Mouse (Mus musculus): ENCODE measurements around the gene Ppan.

Gene Ppan

DNA sequence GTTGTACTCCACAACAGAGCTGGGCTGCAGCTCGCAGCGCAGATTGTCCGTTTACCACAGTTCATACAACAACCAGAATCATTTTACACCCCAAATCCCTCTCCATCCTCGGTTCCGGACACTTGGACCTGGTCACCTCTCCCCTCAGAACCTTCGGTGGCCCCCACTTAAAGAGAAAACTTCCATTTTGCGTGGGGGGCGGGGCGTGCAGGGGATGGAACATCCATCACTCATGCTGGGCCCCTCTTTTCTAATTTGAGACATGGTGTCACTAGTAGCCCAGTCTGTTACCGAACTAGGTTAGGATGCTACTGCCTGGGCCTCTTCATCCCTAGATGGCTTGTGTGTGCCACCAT lies 9.3 kb upstream of the Ppan start:
- no peak for DNase-seq (ENCODE audit: low read depth, low spot score)

DNA sequence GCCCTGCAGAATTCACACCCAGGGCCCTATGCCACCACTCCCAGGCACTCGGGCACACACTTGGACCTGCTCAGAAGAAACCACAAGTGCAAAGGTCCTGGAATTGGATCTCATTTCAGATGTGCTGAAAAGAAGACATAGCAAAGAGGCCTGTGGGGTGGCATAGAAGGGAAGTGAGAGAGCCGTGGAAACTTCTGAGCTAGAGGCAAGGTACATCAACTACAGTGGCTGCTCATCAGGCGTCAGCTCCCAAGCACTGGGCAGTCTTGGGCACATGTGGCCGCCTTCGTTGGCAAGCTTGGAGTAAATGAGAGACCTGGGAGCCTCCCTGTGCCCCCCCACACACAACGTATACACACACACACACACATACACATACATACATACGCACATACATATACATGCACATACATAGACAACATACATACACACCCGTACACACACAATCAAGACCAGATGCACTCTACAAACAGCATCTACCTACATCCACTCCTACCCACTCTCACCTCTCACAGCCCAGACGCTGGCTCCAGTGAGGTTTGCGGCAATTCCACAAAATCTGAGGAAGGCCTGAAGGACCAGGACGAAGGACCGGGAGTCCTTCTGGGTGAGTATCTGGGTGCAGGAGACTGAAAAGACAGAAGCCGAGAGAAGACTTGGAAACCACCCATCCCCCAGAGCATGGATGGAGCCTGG lies 8.7 kb upstream of the Ppan start, which contains the start of gene Angptl6:
TSS of gene Angptl6 (minus strand) at position 631 of the 696 bp plus-strand sequence.
- DNase-seq (ENCODE audit: low read depth, low spot score): no peak

DNA sequence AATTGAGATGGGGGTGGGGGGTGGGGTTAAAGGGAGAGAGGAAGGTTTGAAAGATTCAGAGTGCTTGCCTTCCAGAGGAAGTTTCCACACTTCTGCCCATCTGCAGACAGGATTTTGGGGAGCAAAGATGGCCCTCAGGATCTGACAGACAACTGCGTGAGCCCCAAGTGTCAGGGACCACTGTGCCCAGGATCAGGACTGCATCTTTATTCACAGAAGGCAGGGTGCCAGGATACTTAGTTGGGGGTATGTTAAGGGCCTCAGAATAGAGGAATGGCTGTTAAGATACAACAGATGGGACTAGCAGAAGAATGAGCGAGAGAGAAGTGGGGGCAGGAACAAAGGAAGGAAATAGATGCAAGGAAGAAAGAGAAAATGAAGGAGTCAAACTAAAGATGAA lies 1.4 kb upstream of the Ppan start:
- DNase-seq (ENCODE audit: low read depth, low spot score): no peak

DNA sequence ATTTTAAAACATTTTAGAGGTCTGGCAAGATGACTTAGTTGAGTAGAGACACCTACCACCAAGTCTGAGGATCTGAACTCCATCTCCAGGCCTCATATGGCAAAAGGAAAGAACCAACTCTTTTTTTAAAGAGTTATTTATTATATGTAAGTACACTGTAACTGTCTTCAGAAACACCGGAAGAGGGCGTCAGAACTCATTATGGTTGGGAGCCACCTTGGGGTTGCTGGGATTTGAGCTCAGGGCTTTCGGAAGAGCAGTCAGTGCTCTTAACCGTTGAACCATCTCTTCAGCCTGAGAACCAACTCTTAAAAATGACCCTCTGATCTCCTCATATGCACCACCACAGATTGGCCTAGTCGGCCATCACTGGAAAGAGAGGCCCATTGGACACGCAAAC lies 784 bp upstream of the Ppan start:
- no peak for DNase-seq (ENCODE audit: low read depth, low spot score)

DNA sequence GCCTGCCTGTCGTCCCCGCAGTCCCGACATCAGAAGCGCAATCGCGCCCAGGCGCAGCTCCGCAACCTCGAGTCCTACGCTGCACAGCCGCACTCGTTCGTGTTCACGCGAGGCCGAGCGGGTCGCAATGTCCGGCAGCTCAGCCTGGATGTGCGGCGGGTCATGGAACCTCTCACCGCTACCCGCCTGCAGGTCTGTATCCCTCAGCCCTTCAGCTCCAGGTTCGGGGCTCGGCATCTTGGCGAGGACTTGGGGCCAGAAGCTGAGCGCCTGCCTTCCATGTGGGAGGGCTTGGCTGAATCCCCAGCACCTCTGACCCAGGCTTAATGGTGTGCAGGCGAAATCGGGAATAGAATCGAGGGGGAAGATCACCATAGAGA lies 401 bp downstream of the Ppan start:
- DNase-seq (ENCODE audit: low read depth, low spot score): no peak

DNA sequence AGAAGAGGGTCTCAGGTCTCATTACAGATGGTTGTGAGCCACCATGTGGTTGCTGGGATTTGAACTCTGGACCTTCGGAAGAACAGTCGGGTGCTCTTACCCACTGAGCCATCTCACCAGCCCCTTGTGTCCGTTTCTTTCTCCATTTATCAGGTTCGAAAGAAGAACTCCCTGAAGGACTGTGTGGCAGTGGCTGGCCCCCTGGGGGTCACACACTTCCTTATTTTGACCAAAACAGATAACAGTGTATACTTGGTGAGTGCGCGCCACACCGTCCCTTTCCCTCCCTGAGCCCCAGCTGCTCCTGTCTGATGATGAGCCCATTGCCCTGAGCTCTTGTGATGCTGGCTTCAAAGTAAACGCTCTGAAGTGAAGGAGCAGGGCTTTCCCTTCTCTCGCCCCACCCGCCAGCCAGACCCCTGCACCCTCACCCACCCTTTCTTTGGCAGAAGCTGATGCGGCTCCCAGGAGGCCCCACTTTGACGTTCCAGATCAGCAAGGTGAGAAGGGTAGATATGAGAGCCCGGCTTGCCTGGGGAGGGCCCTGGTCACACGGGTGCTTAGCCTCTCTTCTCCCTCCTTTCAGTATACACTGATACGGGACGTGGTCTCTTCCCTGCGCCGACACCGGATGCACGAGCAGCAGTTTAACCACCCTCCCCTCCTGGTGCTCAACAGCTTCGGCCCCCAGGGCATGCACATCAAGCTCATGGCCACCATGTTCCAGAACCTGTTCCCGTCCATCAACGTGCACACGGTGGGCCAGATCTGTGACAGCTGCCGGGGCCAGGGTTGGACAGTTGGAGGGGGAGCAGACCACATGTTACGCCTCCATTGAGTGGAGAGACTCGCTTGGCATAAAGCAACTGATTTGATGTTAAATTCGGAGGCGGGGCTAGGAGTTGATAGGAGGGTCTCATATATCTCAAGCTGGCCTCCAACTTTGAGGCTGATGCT lies 1.5 kb downstream of the Ppan start:
- DNase-seq (ENCODE audit: low read depth, low spot score): no peak

DNA sequence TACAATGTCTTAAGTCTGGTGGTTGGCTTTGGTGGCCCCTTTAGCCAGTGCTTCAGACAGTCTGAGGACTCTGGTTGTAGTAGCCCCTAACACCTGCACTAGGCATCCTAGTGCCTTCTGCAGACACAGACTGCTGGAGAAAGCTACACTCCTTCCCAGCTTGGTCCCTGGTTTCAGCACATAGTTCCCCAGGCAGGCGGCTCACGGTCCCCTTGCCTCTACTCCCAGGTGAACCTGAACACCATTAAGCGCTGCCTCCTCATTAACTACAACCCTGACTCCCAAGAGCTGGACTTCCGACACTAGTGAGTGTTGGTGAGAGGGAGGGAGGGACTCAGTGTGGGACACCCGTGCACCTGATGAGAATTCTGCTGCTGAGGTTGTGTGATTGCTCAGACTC lies 2.4 kb downstream of the Ppan start:
- DNase-seq (ENCODE audit: low read depth, low spot score): no peak

DNA sequence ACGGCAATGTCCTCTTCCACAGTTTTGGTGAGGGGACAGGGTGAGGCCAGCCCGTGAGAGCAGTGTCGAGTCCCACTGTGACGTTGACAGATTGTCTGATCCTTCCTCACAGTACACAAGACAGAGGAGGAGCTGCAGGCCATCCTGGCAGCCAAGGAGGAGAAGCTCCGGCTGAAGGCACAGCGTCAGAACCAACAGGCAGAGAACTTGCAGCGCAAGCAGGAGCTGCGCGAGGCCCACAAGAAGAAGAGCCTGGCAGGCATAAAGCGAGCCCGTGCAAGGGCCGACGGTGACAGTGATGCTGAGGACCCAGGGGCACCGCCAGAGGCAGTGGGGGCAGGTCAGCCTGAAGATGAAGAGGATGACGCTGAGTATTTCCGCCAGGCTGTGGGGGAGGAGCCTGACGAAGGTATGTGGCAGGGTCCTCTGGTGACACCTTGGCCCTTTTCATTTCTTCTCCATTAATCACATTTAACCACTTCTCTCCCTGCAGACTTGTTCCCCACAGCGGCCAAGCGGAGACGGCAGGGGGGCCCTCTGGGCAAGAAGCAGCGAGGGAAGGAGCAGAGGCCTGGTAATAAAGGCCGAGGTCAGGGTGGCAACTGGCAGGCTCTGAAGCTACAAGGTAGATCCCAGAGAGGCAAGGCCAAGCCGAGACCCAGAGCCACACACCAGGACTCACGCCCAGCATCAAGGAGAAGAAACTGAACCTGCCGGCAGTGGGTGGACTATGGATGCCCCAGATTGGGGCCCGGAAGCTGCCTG lies 3.5 kb downstream of the Ppan start:
- DNase-seq (ENCODE audit: low read depth, low spot score): no peak

DNA sequence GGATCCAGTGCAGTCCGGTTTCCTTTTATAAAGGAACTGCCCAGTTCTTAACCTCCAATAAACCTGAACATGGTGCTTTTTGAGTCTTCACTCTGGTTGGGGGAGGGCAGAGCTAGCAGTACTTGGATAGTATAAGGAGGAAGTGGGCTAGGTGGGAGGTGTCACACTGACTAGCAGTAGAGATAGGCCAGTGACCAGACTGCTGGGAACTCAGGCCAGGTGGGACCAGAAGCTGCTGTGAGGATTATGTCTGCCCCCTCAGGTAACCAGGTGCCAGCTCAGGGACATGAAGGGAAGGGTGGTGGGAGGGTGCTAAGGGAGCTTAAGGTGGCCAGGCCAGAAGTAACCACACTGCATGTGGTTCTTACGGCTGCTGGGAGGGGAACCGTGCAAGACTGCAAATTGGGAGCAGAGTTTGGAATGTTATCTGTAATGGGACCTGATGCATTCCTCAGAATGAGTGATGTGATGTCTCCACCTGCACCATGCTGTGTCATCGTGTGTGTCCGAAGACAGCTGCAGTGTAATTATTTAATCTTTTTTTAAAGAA lies 4.2 kb downstream of the Ppan start:
- no peak for DNase-seq (ENCODE audit: low read depth, low spot score)

DNA sequence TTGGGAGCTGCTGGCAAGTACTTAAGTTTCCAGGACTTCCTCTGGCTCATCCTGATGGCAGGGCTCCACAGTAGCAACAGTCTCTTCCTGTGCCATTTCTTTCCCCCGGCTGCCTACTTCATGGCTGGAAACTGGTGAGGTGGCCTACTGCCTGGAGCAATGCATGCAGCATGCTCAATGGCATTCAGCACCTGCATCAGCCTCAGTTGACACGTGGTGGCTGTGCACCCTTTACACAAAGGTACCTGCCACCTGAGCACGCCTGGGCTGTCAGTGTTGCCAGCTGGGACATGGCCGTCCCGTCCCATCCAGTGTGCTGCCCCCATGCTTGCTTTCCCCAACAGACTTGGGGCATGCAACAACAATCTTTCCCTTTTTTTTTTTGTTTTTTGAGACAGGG lies 5.1 kb downstream of the Ppan start:
- no peak for DNase-seq (ENCODE audit: low read depth, low spot score)

DNA sequence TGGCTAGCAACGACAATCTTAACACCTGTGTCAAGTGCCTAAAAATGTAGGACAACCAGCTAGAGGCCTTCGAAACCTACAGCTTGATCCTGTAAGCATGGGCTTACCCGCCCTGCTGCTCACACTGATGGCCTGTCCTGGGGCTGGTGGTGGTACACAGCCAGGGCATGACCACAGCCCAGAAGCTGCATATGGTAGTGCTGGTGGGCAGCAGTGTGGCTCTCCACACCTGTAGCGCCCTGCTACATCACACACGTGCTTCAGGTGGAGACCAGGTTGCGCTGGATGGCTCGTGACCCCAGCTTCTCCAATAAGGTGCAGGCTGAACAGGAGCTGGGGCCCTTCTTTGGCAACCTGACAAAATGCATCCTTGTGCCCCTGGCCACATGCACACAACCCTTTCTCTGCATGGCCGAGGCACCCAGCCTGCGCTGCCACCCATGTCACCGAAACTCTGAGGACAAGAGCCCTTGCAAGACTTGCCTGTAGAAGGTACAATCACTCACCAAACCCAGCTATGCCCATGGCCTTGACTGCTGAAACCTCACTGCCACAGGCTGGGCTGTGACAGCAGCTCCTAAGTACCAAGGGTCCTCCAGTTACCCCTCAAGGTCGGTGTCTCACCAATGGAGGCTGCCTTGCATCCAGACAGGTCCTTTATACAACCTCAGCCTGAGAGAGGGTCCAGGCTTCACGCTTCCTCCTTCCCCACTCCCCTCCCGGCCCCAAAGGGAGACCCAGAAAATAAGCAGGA lies 5.8 kb downstream of the Ppan start:
- DNase-seq (ENCODE audit: low read depth, low spot score): no peak

DNA sequence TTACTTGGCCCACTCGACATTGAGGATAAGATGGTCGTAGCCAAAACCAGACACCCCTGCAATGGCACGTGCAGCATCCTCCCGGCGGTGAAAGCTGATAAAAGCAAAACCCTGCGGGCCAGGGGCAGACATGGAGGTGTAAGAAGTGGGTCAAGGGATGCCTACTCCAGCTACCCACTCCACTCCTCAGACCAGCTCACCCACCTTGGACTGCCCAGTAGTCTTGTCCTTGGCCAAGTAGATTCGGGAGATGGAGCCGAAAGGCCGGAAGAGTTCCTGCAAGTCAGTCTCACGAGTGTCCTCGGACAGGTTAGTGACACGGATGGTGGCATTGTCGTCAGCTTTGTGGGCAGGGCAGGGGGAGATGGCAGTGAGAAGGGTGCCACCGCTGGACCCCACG lies 6.7 kb downstream of the Ppan start:
- DNase-seq (ENCODE audit: low read depth, low spot score): no peak

DNA sequence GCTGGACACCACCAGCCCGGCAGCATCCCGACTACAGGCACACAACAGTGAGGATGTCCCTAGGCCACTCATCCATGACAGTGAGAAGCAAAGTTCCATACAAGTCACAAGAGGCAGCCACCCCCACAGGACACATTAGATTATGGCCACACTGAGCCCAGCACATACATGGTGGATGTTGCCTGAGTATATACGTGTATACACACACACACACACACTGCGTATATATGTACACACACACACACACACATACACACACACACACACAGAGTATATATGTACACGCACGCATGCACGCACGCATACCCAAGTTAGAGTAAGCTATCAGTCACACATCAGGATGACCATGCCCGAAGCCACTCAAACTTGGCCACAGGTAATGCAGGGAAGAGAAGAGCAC lies 7.4 kb downstream of the Ppan start:
- no peak for DNase-seq (ENCODE audit: low read depth, low spot score)

DNA sequence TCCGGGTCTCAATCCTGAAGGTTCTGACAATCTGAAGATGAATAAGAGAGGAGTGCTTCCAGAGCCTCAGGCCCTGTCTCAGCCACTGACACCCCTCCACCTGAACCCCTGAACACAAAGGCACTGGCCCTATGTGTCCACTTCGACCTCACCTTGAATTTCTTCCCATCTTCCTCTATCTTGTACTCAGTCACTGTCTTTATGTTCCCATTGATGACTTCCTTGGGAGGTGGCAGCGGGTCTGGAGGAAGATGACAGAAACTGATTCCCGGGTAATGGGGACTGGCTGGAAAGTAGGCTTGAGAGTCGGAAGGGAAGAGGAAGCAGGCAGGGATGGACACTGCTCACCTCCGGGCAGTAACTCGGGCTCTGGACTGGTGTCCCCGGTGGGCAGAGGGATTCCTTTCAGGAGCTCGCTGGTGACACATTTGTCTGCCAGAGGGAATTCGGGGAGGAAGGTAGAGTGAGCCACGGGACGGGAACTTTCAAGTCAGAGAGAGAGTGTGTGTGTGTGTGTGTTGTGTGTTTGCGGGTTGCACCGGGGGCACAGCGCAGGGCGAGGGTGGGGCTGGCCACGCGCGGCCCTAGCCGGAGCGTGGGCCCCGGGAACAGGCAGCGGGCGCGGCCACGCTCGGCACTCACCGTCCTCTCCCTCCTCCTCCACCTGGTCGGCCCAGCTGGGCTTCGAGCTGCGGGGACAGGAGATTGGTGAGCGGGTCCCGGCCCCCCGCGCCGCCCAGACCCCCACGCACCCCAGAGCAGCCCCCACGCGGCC lies 9.9 kb downstream of the Ppan start:
- DNase-seq (ENCODE audit: low read depth, low spot score): no peak

DNA sequence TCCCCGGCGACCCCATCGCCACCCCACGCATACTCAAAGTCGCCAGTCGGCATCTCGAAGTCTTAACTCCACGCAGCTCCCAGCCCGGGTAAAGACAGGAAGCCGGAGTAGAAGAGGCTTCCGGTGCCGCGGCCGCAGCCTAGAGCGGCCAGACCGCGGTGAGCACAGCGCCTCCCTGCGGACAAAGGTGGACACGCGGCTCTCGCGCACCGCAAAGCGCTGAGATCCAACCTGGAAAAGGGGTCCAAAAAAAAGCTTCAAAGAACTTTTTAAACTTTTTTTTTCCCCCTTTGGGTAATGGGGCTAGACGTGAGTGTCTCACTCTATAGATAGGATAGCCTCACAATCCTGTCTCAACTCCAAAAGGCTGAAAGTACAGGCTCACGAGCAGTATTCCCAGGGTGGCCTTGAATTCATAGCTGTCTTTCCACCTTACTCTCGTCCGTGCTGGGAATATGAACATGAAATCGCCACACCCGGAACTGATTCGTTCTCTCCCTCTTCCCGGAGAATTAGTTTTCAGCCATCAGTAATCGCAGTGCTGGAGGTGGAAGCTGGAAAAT lies 10.6 kb downstream of the Ppan start, which contains the start of gene Eif3g:
TSS of gene Eif3g (minus strand) at position 113 of the 563 bp plus-strand sequence.
- peak; percentile 83 for DNase-seq (ENCODE audit: low read depth, low spot score)

DNA sequence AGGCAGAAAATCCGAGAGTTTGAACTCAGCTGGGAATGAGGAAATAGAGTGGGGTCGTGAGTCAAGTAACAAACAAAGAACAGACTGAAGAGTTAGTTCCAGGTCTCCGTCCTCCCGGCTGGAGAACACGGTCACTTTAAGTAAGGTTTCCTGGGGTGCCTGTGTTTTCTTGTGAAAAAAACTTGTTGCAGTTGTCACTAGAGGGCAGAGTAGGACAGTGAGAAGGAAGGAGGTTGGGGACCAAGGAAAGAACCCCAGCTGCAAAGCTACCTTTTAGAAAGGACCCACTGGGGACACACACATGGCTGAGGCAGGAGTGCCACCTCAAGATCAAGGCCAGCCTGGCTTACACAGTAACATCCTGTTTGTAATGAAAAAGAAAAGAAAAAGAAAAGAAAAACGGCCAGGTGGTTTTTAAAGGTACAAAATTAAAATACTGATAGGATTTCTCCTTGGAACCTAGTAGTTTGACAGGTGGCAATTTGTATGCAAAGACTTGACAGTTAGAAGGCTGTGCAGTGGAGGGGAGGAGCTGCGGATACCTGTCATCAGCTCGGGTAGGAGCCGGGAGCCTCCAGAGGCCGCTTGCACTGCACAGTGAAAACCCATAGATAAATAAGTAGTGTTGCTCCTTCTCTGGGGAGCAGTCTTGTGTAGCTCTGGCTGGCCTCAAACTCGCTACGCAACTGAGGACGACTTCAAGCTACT lies 13.6 kb downstream of the Ppan start:
- DNase-seq (ENCODE audit: low read depth, low spot score): peak; percentile 54

DNA sequence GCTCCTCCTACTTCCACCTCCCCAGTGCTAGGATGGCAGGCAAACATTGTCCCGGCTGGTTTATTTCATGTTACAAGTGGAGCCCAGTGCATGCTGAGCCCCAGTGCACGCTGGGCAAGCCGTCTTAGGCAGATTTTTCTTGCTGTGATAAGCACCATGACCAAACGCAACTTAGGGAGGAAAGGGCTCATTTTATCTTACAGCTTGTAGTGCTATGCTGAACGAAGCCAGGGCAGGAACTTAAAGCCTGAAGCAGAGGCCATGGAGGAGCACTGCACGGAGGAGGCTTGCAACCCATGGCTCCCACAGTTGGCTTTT lies 14.2 kb downstream of the Ppan start:
- no peak for DNase-seq (ENCODE audit: low read depth, low spot score)

DNA sequence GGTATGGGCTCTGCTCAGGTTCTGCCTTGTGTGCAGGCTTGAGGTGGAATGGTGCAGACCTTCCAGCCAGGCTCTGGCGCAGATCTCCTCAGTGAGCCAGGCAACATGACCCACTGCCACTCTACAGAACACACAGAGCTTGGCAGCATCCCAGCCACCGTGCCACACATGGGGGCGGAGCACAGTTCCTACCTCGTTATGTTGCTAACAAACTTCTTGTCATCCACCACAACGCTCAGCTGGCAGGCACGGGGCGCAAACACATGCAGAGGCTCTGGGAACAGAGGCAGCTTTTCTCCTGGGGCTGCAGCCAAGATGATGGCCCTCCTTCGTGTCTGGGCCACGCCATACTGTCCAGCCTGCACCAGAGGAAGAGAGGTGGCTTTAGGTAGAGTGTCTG lies 22.0 kb downstream of the Ppan start:
- DNase-seq (ENCODE audit: low read depth, low spot score): no peak

DNA sequence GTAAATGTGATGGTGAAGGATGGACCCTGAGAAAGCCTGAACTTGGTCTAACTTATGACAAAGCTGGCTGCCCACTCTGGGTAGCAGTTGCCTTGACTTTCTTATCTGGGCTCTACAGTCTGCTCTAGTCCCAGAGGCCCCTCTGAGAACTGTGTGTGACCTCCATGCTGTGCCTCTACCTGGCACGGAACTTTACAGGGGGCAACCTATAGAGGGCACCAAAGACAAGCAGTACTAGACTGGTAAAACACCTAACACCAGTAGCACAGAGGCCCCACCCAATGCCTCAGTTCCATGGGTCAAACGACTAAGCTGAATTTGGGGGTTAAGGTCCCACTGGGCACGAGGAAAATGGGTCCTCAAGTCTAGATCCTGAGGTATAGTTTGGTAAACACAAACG lies 28.2 kb downstream of the Ppan start:
- no peak for DNase-seq (ENCODE audit: low read depth, low spot score)

DNA sequence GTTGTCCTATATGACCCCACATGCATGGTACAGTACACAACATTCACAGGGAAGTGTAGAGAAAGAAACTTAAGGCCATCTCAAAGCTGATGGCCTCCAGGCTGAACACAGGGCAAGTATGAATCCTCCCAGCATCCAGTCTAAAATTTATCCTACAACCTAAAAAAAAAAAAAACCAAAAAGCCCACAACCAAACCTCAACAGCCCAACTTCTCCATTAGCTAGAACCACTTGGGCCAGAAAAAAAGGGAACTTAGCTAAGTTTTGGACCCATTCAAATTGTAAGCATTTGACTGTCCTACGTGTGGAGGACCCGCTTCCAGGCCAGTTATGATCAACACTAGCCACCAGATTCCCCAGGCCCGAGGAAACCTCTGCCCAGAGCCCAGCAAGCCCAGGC lies 35.3 kb downstream of the Ppan start:
- DNase-seq (ENCODE audit: low read depth, low spot score): no peak

Measured in forelimb bud, embryonic 11.5 days (tissue).